Mouse (Mus musculus): ENCODE results near the gene Gm45521. TPM values are rescaled to one million over a fixed set of nuclear protein-coding genes. Genes with fewer than 3 reads are reported as not detected.

Gene Gm45521
- not detected in 4 replicates for total RNA-seq (2023; ENCODE audit: inconsistent age)

GRCm38 (mm10) chr14:7957049-7957448, at the start of gene Gm45521:
TSS of gene Gm45521 (plus strand) at chr14:7957288.

GRCm38 (mm10) chr14:7994271-7994767, 37.2 kb downstream of the Gm45521 start, which contains the start of gene Dnase1l3:
TSS of gene Dnase1l3 (minus strand) at chr14:7994573.

GRCm38 (mm10) chr14:8002432-8003092, 45.5 kb downstream of the Gm45521 start, which contains the start of gene Abhd6:
TSS of gene Abhd6 (plus strand) at chr14:8002902.

Other genes starting within 250 kb of the Gm45521 start
- gene Gm26661, start 165.7 kb upstream of the Gm45521 start, total RNA-seq (2023; ENCODE audit: inconsistent age): not detected in 4 replicates
- 14.7 to 16.5 TPM (median 15.5 TPM) in 4 replicates for gene Flnb, start 139.3 kb upstream of the Gm45521 start, total RNA-seq (2023; ENCODE audit: inconsistent age)
- 6.8 to 13.5 TPM (median 9.0 TPM) in 4 replicates for gene Dnase1l3, start 37.3 kb downstream of the Gm45521 start, total RNA-seq (2023; ENCODE audit: inconsistent age)
- 12.1 to 14.2 TPM (median 13.3 TPM) in 4 replicates for gene Abhd6, start 45.6 kb downstream of the Gm45521 start, total RNA-seq (2023; ENCODE audit: inconsistent age)
- 10.6 to 19.1 TPM (median 11.3 TPM) in 4 replicates for gene Rpp14, start 123.1 kb downstream of the Gm45521 start, total RNA-seq (2023; ENCODE audit: inconsistent age)
- 266 to 292 TPM (median 275 TPM) in 4 replicates for gene Pxk, start 140.9 kb downstream of the Gm45521 start, total RNA-seq (2023; ENCODE audit: inconsistent age)
- 118 to 133 TPM (median 125 TPM) in 4 replicates for gene Pdhb, start 215.7 kb downstream of the Gm45521 start, total RNA-seq (2023; ENCODE audit: inconsistent age)

All from B cell, adult (primary cell).